Mouse (Mus musculus) heart, adult 2 months (tissue): ENCODE results near the gene Top1.

ENCODE experiments used
- CTCF ChIP-seq: fragments of 200-600 bp; IDR thresholded peaks from 2 replicates; pipeline ENCODE4 v1.8.1; 2022; ENCODE audit warnings: antibody characterized with exemption, mild to moderate bottlenecking, moderate library complexity
- EP300 ChIP-seq: fragments of 200-500 bp; IDR thresholded peaks from 2 replicates; pipeline ENCODE4 v1.6.1; 2011; ENCODE audit warnings: low read depth, low read length, control low read depth; ENCODE audit not compliant: insufficient read depth
- POLR2A ChIP-seq: fragments of 200-500 bp; IDR thresholded peaks from 2 replicates; pipeline ENCODE4 v1.6.1; 2011; ENCODE audit warnings: mild to moderate bottlenecking, low read depth, low read length, control low read depth; ENCODE audit not compliant: insufficient read depth

GRCm38 (mm10) chr2:160730797-160731116, 85.1 kb downstream of the Top1 start:
- TF ChIP-seq POLR2A: no peak
- TF ChIP-seq CTCF: no peak
- no peak for TF ChIP-seq EP300
